Mouse (Mus musculus): ENCODE measurements around the gene Sgsm2. TPM values are rescaled to one million over a fixed set of nuclear protein-coding genes. Genes with fewer than 3 reads are reported as not detected.

Sgsm2 gene
- polyA plus RNA-seq, 1 experiment from 2014 or later, result 25.1 TPM

GRCm38 (mm10) chr11:74850998-74851661 is 45.7 kb downstream of the Sgsm2 start:
- H3K4me2 ChIP-seq (ENCODE audit: low read length), result no peak overlapping the region
- H3K27me3 ChIP-seq (replicated peaks; ENCODE audit: control insufficient read depth, insufficient read depth, low read length), result no peaks in the 10 kb centered on the region
- WGBS, result 78% methylated on average over 14 of the region's 14 CpGs
- no peak overlapping the region for H3K4me3 ChIP-seq (ENCODE audit: low read length)
- peaks cover 6% of the 10 kb centered on the region; the same call in 1 of the 2 replicates for H3K4me1 ChIP-seq (ENCODE audit: control insufficient read depth, insufficient read depth, low read depth, low read length)
- ATAC-seq, result no peak
- no peak overlapping the region for H3K9ac ChIP-seq (ENCODE audit: low read depth, low read length)
- no peaks in the 10 kb centered on the region for H3K9me3 ChIP-seq (ENCODE audit: control insufficient read depth, low read length)
- peaks cover 8% of the 10 kb centered on the region; the same call in 1 of the 2 replicates for H3K36me3 ChIP-seq (ENCODE audit: control insufficient read depth, insufficient read depth, low read length)
- H3K27ac ChIP-seq (ENCODE audit: low read depth, low read length), result no peak overlapping the region

GRCm38 (mm10) chr11:74847919-74848521 is 48.8 kb downstream of the Sgsm2 start:
- H3K4me2 ChIP-seq (ENCODE audit: low read length), result no peak overlapping the region
- peaks cover 6% of the 10 kb centered on the region; the same call in 1 of the 2 replicates for H3K4me1 ChIP-seq (ENCODE audit: control insufficient read depth, insufficient read depth, low read depth, low read length)
- H3K9ac ChIP-seq (ENCODE audit: low read depth, low read length), result no peak overlapping the region
- no peaks in the 10 kb centered on the region for H3K9me3 ChIP-seq (ENCODE audit: control insufficient read depth, low read length)
- 3% methylated on average over 13 of the region's 13 CpGs for WGBS
- no peak overlapping the region for H3K4me3 ChIP-seq (ENCODE audit: low read length)
- peak overlapping the region; percentile 21; the same call in 1 of the 2 replicates for H3K27ac ChIP-seq (ENCODE audit: low read depth, low read length)
- no peaks in the 10 kb centered on the region for H3K27me3 ChIP-seq (replicated peaks; ENCODE audit: control insufficient read depth, insufficient read depth, low read length)
- ATAC-seq, result peak; percentile 67
- peaks cover 17% of the 10 kb centered on the region for H3K36me3 ChIP-seq (ENCODE audit: control insufficient read depth, insufficient read depth, low read length)

- Histone ChIP-seq H3K4me2 (ENCODE audit: low read length) (no peak overlapping the region), H3K27me3 (replicated peaks; ENCODE audit: control insufficient read depth, insufficient read depth, low read length) (no peaks in the 10 kb centered on the region), H3K4me3 (ENCODE audit: low read length) (no peak overlapping the region), H3K9ac (ENCODE audit: low read depth, low read length) (no peak overlapping the region), H3K36me3 (ENCODE audit: control insufficient read depth, insufficient read depth, low read length) (peaks cover 18% of the 10 kb centered on the region), H3K9me3 (ENCODE audit: control insufficient read depth, low read length) (no peaks in the 10 kb centered on the region), H3K4me1 (ENCODE audit: control insufficient read depth, insufficient read depth, low read depth, low read length) (peaks cover 6% of the 10 kb centered on the region; the same call in 1 of the 2 replicates), H3K27ac (ENCODE audit: low read depth, low read length) (no peak overlapping the region)
- WGBS, result 69% methylated on average over 3 of the region's 3 CpGs
- no peak for ATAC-seq
These were observed 51.1 kb downstream of the Sgsm2 start for GRCm38 (mm10) chr11:74845784-74846183.

- 67% methylated on average over 5 of the region's 5 CpGs for WGBS
- Histone ChIP-seq H3K36me3 (ENCODE audit: control insufficient read depth, insufficient read depth, low read length) (peaks cover 21% of the 10 kb centered on the region), H3K4me1 (ENCODE audit: control insufficient read depth, insufficient read depth, low read depth, low read length) (peaks cover 11% of the 10 kb centered on the region), H3K4me2 (ENCODE audit: low read length) (no peak overlapping the region), H3K27me3 (replicated peaks; ENCODE audit: control insufficient read depth, insufficient read depth, low read length) (no peaks in the 10 kb centered on the region), H3K9ac (ENCODE audit: low read depth, low read length) (no peak overlapping the region), H3K9me3 (ENCODE audit: control insufficient read depth, low read length) (no peaks in the 10 kb centered on the region), H3K27ac (ENCODE audit: low read depth, low read length) (peak overlapping the region; percentile 48; the same call in 1 of the 2 replicates), H3K4me3 (ENCODE audit: low read length) (no peak overlapping the region)
- ATAC-seq, result no peak
These were observed 53.1 kb downstream of the Sgsm2 start for GRCm38 (mm10) chr11:74843761-74844160.

GRCm38 (mm10) chr11:74843435-74843714 is 53.5 kb downstream of the Sgsm2 start:
- 66% methylated on average over 2 of the region's 2 CpGs for WGBS
- Histone ChIP-seq H3K4me3 (ENCODE audit: low read length) (no peak overlapping the region), H3K4me2 (ENCODE audit: low read length) (no peak overlapping the region), H3K36me3 (ENCODE audit: control insufficient read depth, insufficient read depth, low read length) (peaks cover 21% of the 10 kb centered on the region), H3K9ac (ENCODE audit: low read depth, low read length) (no peak overlapping the region), H3K27ac (ENCODE audit: low read depth, low read length) (peak overlapping the region; percentile 48; the same call in 1 of the 2 replicates), H3K9me3 (ENCODE audit: control insufficient read depth, low read length) (no peaks in the 10 kb centered on the region), H3K27me3 (replicated peaks; ENCODE audit: control insufficient read depth, insufficient read depth, low read length) (no peaks in the 10 kb centered on the region), H3K4me1 (ENCODE audit: control insufficient read depth, insufficient read depth, low read depth, low read length) (peaks cover 11% of the 10 kb centered on the region)
- ATAC-seq, result no peak

- 83% methylated on average over 21 of the region's 22 CpGs for WGBS
- Histone ChIP-seq H3K36me3 (ENCODE audit: control insufficient read depth, insufficient read depth, low read length) (peaks cover 21% of the 10 kb centered on the region), H3K4me1 (ENCODE audit: control insufficient read depth, insufficient read depth, low read depth, low read length) (peaks cover 9% of the 10 kb centered on the region), H3K27me3 (replicated peaks; ENCODE audit: control insufficient read depth, insufficient read depth, low read length) (no peaks in the 10 kb centered on the region), H3K4me2 (ENCODE audit: low read length) (no peak overlapping the region), H3K9me3 (ENCODE audit: control insufficient read depth, low read length) (no peaks in the 10 kb centered on the region), H3K4me3 (ENCODE audit: low read length) (no peak overlapping the region), H3K27ac (ENCODE audit: low read depth, low read length) (no peak overlapping the region; the same call in 1 of the 2 replicates), H3K9ac (ENCODE audit: low read depth, low read length) (no peak overlapping the region)
- ATAC-seq, result no peak
These were observed 54.0 kb downstream of the Sgsm2 start for GRCm38 (mm10) chr11:74842656-74843434.

- H3K4me3 ChIP-seq (ENCODE audit: low read length), result no peak overlapping the region
- WGBS, result 81% methylated on average over 13 of the region's 13 CpGs
- no peak for ATAC-seq
- no peaks in the 10 kb centered on the region for H3K27me3 ChIP-seq (replicated peaks; ENCODE audit: control insufficient read depth, insufficient read depth, low read length)
- H3K27ac ChIP-seq (ENCODE audit: low read depth, low read length), result no peak overlapping the region
- H3K4me2 ChIP-seq (ENCODE audit: low read length), result no peak overlapping the region
- peaks cover 15% of the 10 kb centered on the region for H3K4me1 ChIP-seq (ENCODE audit: control insufficient read depth, insufficient read depth, low read depth, low read length)
- H3K9ac ChIP-seq (ENCODE audit: low read depth, low read length), result no peak overlapping the region
- H3K9me3 ChIP-seq (ENCODE audit: control insufficient read depth, low read length), result no peaks in the 10 kb centered on the region
- H3K36me3 ChIP-seq (ENCODE audit: control insufficient read depth, insufficient read depth, low read length), result peaks cover 21% of the 10 kb centered on the region
These were observed 54.8 kb downstream of the Sgsm2 start for GRCm38 (mm10) chr11:74842045-74842444.

GRCm38 (mm10) chr11:74841366-74841765 is 55.5 kb downstream of the Sgsm2 start:
- H3K4me2 ChIP-seq (ENCODE audit: low read length), result no peak overlapping the region
- H3K36me3 ChIP-seq (ENCODE audit: control insufficient read depth, insufficient read depth, low read length), result peaks cover 21% of the 10 kb centered on the region
- peaks cover 15% of the 10 kb centered on the region for H3K4me1 ChIP-seq (ENCODE audit: control insufficient read depth, insufficient read depth, low read depth, low read length)
- WGBS, result 73% methylated on average over 9 of the region's 9 CpGs
- no peaks in the 10 kb centered on the region for H3K9me3 ChIP-seq (ENCODE audit: control insufficient read depth, low read length)
- H3K27ac ChIP-seq (ENCODE audit: low read depth, low read length), result no peak overlapping the region
- no peak overlapping the region for H3K9ac ChIP-seq (ENCODE audit: low read depth, low read length)
- no peak overlapping the region for H3K4me3 ChIP-seq (ENCODE audit: low read length)
- H3K27me3 ChIP-seq (replicated peaks; ENCODE audit: control insufficient read depth, insufficient read depth, low read length), result no peaks in the 10 kb centered on the region
- ATAC-seq, result no peak

- H3K4me2 ChIP-seq (ENCODE audit: low read length), result no peak overlapping the region
- 87% methylated on average over 8 of the region's 8 CpGs for WGBS
- no peak for ATAC-seq
- H3K4me1 ChIP-seq (ENCODE audit: control insufficient read depth, insufficient read depth, low read depth, low read length), result peaks cover 17% of the 10 kb centered on the region
- peaks cover 20% of the 10 kb centered on the region for H3K36me3 ChIP-seq (ENCODE audit: control insufficient read depth, insufficient read depth, low read length)
- no peaks in the 10 kb centered on the region for H3K9me3 ChIP-seq (ENCODE audit: control insufficient read depth, low read length)
- no peak overlapping the region for H3K4me3 ChIP-seq (ENCODE audit: low read length)
- no peak overlapping the region for H3K27ac ChIP-seq (ENCODE audit: low read depth, low read length)
- H3K27me3 ChIP-seq (replicated peaks; ENCODE audit: control insufficient read depth, insufficient read depth, low read length), result no peaks in the 10 kb centered on the region
- H3K9ac ChIP-seq (ENCODE audit: low read depth, low read length), result no peak overlapping the region
These were observed 56.1 kb downstream of the Sgsm2 start for GRCm38 (mm10) chr11:74840739-74841138.

Measured in hindbrain, embryonic 16.5 days (tissue).